Mouse (Mus musculus) mouse embryonic stem cell (cell line): ENCODE measurements around the gene Tbcel.

Experiments used
- in situ Hi-C, 2 experiments: fragments of 300-500 bp; cut with MboI; formaldehyde crosslinking; loops; 1 replicate in 1 of 2; 3 replicates in 1 of 2; pipeline ENCODE4 v1.14.3; 2019 to 2020; ENCODE audit warnings: low sequenced_read_pairs in 2 of 2, low pct_unique_long_range_greater_than_20kb in 1 of 2, mixed read lengths in 1 of 2; ENCODE audit not compliant: unreplicated experiment in 1 of 2

Tbcel gene

DNA sequence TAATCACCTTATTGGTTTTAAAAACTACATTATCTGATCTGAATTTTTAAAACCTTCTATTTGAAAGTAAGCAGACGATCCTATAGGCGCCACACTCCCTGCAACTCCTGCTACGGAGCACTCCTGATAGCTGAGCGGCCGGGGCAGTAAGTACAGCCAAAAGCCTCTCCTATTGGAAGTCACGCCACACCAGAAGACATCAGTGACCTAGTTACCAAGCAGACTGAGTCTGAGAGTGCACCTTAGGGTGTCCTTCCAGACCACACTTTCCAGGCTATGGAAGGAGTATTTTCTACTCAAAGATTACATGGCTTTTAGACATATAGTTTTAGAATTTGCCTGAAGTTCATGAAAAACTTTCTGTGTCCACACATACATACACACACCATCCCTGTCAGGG lies 47.9 kb downstream of the Tbcel start:
- in situ Hi-C loops: no loop called here

DNA sequence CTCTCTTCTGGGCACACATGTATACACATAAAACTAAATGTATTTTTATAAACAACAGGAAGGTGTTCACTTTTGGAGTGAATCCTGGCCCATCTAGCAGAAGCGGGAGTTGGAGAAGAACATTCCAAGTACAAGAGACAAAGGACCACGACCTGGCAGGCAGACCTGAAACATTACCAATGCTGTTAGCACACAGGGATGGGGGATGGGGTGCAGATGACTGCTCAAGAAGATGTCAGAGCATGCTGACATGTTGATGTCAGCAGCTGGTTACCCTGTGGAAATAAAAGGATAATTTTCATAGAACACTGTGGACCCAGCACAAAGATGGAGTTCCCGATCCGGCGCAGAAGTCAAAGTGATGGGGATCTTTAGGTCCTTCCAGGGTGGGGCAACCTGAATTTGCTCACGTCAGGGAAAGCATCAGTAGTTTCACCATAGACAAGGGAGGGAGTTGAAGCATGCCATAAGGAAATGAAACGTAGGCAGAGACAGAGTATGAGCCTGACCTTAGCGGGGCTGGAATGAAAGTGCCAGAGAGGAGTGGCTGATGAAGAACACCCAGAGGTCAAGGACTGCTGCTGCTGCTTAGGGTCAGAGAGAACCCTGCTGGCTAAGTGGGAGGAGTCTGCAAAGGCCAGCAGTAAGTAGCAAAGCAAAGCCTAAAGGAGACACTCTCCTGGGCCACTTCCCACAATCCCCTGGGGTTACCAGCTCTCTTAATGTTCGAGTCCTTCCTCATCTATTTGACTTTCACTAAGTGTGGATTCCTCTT lies 48.7 kb downstream of the Tbcel start:
- in situ Hi-C loops: no loop called here

GRCm38 (mm10) chr9:42457501-42457900 lies 50.1 kb downstream of the Tbcel start:
- in situ Hi-C loops: no loop called here

DNA sequence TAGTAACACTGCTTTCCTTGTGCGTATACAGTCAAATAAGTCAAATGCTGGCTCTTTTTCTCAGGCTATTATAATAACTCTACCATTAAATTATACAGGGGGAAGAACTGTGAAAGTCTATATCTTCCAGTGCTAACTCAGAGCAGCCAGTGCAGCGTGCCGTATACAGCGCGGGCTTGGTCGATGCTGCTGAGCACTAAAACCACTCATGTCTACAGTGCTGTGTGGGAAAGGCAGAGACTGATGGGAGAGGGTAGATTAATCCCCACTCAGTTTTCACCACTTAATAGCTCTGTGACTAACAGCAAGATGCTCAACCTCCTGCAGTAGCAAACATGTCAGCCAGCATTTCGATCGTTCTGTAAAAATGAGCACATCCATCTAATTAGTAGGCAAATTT lies 53.2 kb downstream of the Tbcel start:
- in situ Hi-C loops: no loop called here

GRCm38 (mm10) chr9:42449043-42449442 lies 58.6 kb downstream of the Tbcel start:
- in situ Hi-C loops: no loop called here

DNA sequence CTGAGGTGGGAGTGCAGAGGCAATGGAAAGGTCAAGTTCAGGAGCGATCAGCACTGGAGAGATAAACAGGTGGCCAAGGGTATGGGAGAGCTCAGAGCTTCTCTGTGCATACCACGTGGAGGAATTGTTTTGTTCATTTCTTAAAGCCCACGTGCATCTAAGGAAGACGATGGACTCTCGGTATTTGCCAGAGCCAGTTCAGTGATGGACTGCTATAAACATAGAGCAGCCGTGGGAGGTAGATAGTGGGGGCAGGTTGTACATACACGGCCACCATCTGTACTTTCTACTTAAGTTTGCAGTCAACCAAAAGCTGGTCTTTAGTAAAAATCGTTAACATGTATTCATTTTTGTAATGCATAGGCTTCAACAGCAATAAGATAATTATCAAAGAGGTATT lies 65.5 kb downstream of the Tbcel start:
- in situ Hi-C loops: no loop called here

DNA sequence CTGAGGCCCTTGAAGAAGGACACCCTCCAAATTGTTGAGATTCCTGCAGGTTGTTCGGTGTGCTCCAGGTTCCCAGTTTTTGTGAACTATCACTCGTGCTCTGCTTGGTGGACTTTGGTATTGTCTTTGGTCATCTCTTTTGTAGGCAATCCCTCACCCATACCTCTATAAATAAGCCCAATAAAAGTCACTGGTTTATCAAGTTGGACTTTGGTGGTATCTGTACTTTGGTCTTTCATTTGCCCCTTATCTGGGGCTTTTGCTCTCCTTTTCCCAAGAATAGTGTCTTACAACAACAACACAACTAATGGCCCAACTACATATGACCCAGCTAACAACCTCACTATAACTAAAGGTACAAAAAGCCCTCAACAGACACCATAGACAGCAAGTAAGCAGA lies 66.4 kb downstream of the Tbcel start:
- in situ Hi-C loops: no loop called here

DNA sequence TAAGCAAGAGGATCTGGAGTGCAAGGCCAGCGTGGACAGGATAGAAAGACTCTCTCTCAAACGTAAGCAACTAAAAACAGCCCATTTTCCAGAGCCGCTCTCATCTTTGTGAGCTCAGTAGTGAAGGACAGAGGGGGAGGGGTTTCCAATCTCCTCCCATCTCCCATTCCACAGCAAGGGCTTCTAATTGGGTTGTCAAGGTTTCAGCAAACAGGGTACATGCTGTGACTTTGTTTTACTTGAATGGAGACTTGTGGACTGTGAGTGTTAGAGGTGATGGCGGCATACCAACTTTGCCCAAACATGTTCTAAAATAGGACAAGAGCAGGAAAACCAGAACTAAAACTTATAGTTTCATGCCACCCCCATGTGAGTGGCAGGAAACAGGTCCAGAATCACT lies 68.2 kb downstream of the Tbcel start:
- in situ Hi-C loops: no loop called here

DNA sequence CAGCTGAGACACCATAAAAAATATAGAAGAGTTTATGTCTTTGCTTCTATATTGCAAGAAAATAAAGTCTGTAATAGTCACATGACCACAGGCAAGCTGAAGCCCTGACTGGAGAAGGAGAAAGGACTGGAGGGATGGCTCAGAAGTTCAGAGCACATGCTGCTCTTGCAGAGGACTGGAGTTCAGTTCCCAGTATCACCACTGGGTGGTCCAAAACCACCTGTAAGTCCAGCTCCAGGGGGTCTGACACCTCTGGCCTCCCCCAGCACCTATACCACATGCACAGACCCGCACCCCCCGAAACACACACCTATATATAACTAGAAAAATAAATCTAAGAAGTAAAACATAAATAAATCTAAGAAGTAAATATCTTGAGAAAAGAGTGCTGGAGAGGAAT lies 75.5 kb downstream of the Tbcel start:
- in situ Hi-C loops: no loop called here

- in situ Hi-C loops: no loop called here
Observed at GRCm38 (mm10) chr9:42431606-42432005, 76.0 kb downstream of the Tbcel start.

- in situ Hi-C loops: no loop called here
Observed at GRCm38 (mm10) chr9:42428060-42428924, 79.3 kb downstream of the Tbcel start.

DNA sequence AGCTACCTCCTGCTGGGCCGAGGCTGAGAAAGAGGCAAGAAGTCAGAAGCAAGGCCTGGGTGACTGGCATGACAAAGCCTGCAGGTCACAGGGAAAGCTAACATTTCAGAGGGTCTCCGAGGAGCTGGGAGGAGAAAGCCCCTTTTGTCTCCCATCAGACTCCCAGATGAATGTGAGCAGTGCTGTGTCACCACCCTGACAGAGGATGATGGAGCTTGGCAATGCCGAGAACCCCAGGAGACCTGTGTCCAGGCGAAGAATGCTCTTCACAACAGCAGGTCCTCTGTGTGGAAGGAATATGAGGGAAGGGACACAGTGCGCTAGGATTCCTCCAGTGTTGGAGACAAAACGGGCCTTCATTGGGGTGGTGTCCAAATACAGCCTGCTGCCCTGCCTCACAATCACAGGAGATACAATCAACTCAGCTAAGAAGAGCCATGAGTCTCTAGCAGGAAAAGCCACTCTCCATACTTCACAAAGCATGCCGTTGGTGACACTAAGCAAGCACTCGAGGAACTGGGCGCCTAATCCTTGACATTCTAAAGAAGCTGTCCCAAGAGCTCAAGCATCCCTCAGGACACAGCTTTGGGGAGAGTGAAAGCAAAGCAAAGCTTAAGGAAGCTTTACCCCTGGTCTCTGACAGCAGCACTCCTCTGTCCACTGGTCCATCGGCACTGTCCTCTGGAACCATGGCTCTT lies 80.8 kb downstream of the Tbcel start:
- in situ Hi-C loops: no loop called here

- in situ Hi-C loops: no loop called here
Observed at GRCm38 (mm10) chr9:42423649-42424048, 84.0 kb downstream of the Tbcel start.

DNA sequence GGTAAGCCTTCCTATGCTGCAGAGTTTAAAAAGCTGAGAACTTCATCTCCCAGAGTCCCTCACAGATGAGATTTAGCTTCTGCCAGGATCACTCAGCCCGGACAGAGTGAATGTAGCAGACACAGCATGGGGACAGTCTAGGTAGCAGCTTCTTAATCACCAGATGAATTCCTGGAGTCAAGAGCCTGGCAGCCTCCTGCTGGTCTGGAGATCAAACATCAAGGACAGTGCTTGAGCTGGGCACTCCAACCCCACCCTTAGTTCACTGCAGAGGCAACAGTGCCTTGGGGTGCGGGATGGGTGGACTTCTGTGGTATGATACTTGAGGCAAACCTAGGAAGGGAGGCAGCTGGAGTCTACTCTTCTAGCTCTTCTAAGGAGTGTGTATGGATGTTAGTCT lies 87.9 kb downstream of the Tbcel start:
- in situ Hi-C loops: no loop called here

DNA sequence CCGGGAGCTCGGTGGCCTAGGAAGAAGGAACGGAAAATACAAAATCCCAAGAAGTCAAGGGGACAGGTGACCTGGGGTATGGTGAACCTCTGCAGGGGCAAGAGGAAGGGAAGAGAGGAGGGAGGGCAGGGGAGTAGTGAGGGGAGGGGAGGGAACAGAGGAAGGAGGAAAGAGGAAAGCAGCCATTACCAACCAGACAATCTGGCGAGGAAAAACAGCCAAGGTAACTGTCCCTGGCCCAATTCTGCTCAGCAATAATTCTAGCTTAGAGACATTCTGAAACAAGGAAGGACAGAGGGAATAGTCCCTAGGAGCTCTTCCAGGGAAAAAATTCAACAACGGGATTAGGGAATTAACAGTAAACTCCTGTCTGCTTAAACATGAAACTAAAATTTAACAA lies 88.8 kb downstream of the Tbcel start:
- in situ Hi-C loops: no loop called here

DNA sequence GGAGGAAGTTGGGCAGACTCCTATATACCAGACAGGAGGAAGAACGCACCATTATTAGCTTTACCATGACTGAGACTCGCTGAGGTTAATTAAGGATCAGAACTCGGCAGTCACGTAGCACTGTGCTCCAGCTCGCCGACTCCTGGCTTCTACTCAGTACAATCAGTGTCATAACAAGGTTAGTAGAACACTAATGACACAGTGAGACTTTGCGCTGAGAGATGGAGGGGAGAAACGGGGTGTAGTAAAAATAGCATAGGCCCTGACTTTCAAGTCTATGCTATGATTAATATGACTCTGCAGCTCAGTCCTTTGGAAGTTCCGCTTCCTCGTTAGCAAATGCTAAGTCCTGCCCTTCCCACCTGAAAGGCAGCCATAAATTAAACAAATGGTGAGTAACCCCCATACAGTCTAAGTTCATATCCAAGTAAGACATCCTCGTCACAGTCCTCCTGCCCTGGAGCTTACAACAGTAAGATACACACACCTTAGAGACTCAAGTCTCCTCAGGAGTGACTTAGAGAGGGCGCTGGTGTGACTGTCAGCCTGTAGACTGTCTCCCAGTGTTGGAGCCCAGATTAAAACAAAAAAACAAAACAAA lies 90.2 kb downstream of the Tbcel start:
- in situ Hi-C loops: no loop called here

DNA sequence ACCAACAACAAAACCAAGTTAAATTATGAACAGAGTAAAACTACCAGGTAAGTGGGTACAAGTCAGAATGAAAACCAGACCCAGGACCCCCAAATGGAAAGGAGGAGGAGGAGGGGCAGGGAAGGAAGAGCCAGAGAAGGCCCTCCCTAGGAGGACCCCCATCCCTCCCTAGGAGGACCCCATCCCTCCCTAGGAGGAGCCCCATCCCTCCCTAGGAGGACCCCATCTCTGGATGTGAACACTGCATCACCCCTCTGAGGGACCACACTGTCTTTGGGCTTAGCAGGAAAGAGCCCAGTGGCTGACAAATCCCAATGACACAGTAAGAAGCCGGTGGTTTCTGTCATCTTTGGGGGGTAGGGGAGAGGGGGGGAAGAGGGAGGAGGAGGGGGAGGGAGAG lies 92.4 kb downstream of the Tbcel start:
- in situ Hi-C loops: no loop called here

GRCm38 (mm10) chr9:42413345-42413744 lies 94.3 kb downstream of the Tbcel start:
- in situ Hi-C loops: no loop called here

DNA sequence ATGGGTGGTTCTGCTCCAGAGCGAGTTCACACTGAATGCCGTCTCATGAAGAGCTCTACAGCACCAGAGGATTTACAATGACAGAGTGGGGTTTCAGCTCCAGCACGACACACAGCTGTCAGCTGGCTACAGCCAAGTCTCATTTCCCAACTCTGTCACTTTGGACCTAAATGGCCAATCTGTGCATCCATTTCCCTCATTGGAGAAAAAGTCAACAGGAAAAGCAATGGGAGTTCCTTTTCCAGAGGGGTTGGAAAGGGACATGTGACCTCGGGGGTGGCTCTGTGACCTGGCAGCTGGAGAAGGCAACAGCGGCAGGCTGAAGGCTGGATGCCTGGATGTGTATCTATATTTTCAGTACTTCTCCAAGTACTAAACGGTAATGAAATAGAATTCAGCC lies 96.3 kb downstream of the Tbcel start:
- in situ Hi-C loops: no loop called here
